Mouse (Mus musculus) CD4-positive, CD25-positive, alpha-beta regulatory T cell, adult 9 weeks (primary cell): Measurements from ENCODE around the gene Isca2. TPM values are rescaled to one million over a fixed set of nuclear protein-coding genes. Genes with fewer than 3 reads are reported as not detected.

Experiments used
- polyA plus RNA-seq: library from polyadenylated mRNA; unstranded; fragments of 100-300 nt; shearing (Covaris generic); gene quantifications from one replicate; pipeline ENCODE4 v1.2.1, GENCODE M21; 2017

The Isca2 gene
- 113 TPM for polyA plus RNA-seq

DNA sequence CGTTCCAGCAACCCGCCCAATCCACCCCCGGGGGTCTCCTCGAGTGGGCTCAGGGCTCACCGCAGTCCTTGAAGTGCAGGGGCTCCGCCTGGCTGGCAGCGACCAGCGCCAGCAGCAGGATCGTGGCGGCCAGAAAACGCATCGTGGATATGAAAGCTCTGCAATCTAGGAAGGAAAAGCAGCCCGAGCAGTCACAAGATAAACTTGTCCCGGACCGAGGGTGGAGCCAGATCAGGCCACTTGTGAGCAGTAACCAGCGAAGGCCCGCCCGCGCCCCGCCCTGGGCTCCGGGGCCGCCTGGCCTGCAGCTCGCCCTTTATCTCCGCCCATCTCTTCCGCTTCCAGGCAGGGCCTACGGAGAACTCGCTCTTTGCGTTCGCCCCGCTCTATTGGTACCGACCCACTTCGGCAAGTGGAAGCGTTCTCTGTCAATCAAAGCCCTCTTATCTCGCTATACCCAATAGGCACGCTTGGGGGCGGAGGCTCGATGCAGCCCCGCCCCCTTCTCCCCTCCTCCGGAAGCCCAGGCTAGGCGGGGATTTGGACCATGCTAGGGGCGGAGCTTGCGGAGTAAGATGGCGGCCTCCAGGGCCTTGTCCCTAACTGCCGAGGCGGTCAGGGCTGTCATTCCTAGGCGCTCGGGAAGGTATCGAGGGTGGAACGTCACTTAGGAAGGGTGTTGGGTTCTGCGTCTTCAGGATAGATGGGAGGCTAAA, at the start of gene Isca2, which contains the start of gene Npc2:
Isca2 (plus strand) TSS at position 526 of the 716 bp plus-strand sequence.
Npc2 (minus strand) TSS at position 427 of the 716 bp plus-strand sequence.

Other genes starting within 250 kb of the Isca2 start
- not detected for gene Vsx2, start 203.5 kb upstream of the Isca2 start, polyA plus RNA-seq
- 25.8 TPM for gene Abcd4, start 155.8 kb upstream of the Isca2 start, polyA plus RNA-seq
- gene Vrtn, start 132.2 kb upstream of the Isca2 start, polyA plus RNA-seq = not detected
- not detected for gene Syndig1l, start 74.4 kb upstream of the Isca2 start, polyA plus RNA-seq
- gene Npc2, start 99 bp upstream of the Isca2 start, polyA plus RNA-seq = 133 TPM
- 0.05 TPM for gene Ltbp2, start 103.3 kb downstream of the Isca2 start, polyA plus RNA-seq
- gene Fcf1, start 197.6 kb downstream of the Isca2 start, polyA plus RNA-seq = 163 TPM
- gene Arel1, start 197.6 kb downstream of the Isca2 start, polyA plus RNA-seq = 56.8 TPM
- gene Ylpm1, start 223.1 kb downstream of the Isca2 start, polyA plus RNA-seq = 24.7 TPM